Mouse (Mus musculus) gastrocnemius, adult 2 months (tissue): ENCODE results near the gene Errfi1. TPM values are rescaled to one million over a fixed set of nuclear protein-coding genes. Genes with fewer than 3 reads are reported as not detected.
A peak's percentile ranks its signal among the peaks of the same experiment; 100 is the strongest.
"Not testable (repeated sequence)": the region's sequence is repeated elsewhere in the genome, so short reads cannot be mapped to it uniquely, and the experiment has no call there.

Source experiments
- DNase-seq: peaks from one replicate; pipeline ENCODE4 v3.0.0; 2022
- H3K27ac ChIP-seq: fragments of 200-600 bp; 2 replicates; pipeline ENCODE4 v1.8.1; 2022; ENCODE audit warnings: mild to moderate bottlenecking
- H3K4me3 ChIP-seq: fragments of 200-600 bp; 2 replicates; pipeline ENCODE4 v1.8.1; 2022; ENCODE audit warnings: mild to moderate bottlenecking, moderate library complexity
- CTCF ChIP-seq: fragments of 200-600 bp; IDR thresholded peaks from 2 replicates; pipeline ENCODE4 v1.8.1; 2022; ENCODE audit warnings: antibody characterized with exemption, mild to moderate bottlenecking, moderate library complexity
- intact Hi-C: fragments of 180-260 bp; cut with DNase I; formaldehyde crosslinking; loops from one replicate; pipeline ENCODE4 v1.15.1; 2025
- total RNA-seq, 2 experiments: library from RNA; stranded (reverse); gene quantifications; 2 replicates each; pipeline ENCODE4 v1.2.3; 2021

The Errfi1 gene
- total RNA-seq, 2 experiments from 2014 or later: 20.7 to 50.5 TPM

DNA sequence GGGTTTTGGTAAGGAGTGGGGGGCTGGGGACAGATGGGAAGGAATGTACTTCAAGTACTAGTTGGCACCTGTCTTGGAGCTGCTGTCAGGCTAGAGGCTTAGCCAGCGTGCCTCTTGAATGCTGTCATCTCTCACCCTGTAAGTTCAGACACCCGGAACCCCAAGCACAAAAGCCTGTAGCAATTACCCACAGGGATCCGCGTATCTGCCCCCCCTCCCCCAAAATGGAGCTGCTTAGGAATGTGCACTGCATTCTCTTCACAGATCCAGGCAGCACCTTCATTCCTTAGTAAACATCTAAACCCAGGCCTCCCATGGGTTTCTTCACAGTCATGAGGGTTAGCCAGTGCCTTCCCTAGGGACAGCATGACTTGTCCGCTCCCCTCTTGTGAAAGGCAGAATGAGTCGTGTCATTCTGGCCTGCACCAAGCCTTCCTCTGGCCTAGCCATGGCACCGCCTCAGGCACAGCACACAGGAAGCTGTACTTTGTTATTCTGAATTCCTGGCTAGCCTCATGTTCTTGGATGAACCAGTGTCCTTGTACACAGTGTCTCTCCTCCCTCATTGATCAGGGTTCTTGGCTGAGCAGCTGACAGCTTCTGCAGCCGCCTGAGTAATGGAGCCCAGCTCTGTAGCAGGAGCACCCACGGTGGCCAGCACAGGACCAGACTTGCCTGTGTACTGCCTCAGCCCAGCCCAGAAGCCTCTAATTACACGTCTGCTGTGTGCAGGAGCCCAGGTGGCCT is 17.8 kb downstream of the Errfi1 start:
- peak overlapping the region; percentile 71 for H3K4me3 ChIP-seq
- peak overlapping the region; percentile 91 for H3K27ac ChIP-seq
- TF ChIP-seq CTCF: no peak
- intact Hi-C loops: no loop called here
- DNase-seq: peak; percentile 76

DNA sequence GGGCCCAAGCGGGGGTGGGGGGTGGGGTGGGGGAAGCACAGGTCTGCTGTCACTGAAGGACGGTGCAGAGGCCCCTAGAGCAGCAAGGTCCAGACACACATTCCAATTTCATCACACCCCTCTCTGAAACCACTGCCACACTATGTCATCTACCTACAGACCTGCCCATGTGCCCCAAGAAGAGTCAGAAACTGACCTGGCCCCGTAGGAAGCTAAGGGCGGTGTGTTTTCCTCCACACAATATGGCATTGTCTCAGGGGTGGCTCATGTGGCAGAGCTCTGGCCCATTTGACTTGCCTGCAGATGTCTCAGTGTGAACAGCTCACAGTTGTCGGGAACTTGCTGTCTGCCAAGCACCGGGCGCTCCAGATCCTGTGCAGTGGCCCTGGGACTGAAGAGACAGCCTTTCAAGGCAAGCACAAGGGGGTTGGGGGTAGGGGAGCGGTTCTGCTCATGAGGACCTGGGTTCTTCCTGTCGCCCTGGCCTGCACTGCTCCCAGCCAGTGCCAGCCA is 18.5 kb downstream of the Errfi1 start:
- peak; percentile 80 for DNase-seq
- TF ChIP-seq CTCF: no peak
- Histone ChIP-seq H3K4me3 (peak overlapping the region; percentile 71), H3K27ac (peak overlapping the region; percentile 91)
- intact Hi-C loops: no loop called here

DNA sequence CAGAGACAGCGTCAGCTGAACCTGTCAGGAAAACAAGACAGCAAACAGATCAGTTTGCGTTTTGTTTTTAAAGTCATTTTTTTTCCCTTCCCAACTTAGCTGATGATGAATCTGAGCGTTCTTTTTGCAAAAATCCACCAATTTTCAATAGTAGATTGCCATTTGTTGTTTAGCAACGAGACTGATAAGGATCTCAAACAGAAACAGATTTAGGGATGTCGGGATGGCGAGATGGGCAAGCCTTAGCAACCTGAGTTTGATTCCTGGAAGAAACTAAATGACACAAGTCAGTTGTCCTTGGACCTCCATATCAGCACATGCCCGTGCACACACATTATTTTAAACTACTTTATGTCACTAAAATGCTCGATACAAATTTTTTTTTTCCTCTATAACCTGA is 19.0 kb downstream of the Errfi1 start:
- no peak for DNase-seq
- TF ChIP-seq CTCF: no peak
- H3K4me3 ChIP-seq: peak overlapping the region; percentile 71
- intact Hi-C loops: no loop called here
- peak overlapping the region; percentile 91 for H3K27ac ChIP-seq

DNA sequence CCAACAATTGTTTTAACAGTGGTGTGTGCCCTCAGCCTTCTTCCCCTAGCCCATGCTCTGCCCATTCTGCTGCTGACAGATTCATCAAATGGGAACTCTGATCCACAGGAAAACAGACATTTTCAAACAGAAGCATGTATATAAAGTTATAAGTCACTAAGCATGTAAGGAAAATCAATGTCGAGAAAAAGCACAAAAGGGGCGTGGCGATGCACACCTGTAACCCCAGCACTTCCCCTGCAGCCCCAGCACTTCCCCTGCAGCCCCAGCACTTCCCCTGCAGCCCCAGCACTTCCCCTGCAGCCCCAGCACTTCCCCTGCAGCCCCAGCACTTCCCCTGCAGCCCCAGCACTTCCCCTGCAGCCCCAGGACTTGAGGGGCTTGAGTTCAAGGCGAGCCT is 20.7 kb downstream of the Errfi1 start:
- intact Hi-C loops: not testable (repeated sequence)

DNA sequence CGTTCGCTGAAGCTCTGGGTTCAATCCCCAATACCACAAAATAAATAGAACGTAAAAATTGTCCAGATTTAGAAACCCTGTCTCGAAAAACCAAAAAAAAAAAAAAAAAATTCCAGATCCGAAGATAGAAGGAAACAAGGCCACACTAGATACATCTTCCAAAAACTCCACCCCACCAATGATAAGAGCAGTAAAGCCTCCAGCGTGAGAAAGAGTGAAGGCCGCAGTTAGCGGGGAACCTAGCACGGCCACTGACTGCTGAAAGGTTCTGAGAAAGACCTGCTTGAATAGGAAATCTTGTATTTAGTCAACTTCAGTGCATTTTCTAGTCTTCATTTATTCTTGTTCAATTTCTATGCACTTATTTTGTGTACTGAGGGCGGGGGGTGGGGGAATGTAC is 21.7 kb downstream of the Errfi1 start:
- DNase-seq: no peak
- H3K27ac ChIP-seq: no peak overlapping the region
- TF ChIP-seq CTCF: no peak
- intact Hi-C loops: no loop called here
- H3K4me3 ChIP-seq: no peak overlapping the region

More for the DNA sequence above, 20.7 kb downstream of the Errfi1 start:
- DNase-seq, H3K27ac ChIP-seq, H3K4me3 ChIP-seq: not testable (repeated sequence)

DNA sequence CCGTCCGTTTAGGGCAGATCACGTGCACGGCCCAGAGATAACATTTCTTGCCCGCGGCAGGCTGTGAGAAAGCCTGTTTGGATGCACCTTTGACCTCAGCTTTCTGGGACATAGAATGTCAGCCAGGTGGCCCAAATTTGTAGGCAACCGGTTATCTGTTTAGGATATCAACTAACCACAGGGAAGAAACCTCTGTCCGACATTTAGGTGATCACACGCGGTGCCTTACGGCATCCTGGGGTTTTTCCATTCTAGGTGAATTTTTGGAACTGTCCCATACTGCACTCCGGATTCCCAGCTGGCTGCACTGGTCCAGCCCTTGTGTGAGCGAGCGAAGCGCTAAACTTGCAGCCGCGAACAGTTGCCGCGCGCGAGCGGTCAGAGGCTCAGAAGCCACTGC is 25.9 kb downstream of the Errfi1 start:
- H3K27ac ChIP-seq: no peak overlapping the region
- TF ChIP-seq CTCF: no peak
- no peak overlapping the region for H3K4me3 ChIP-seq
- DNase-seq: no peak
- intact Hi-C loops: no loop called here

DNA sequence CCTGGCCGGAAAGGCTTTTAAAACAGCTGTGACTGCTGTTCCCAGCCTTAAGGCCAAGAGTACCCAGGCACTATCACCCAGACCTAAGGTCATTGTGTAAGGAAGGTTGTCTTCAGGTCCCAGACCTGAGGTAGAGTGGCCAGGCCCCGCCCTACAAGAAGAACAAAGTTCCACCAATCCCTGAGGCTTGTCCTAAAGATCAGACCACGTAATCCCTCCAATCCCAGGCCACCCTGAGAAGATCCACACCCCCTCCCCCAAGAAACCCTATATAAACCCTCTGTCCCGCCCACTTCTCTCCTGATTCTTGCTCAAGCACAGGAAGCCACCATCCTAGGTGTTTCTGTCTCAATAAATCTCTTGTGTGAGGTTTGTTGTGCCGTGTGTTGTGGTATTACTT is 26.6 kb downstream of the Errfi1 start:
- intact Hi-C loops: no loop called here
- no peak for DNase-seq
- no peak overlapping the region for H3K4me3 ChIP-seq
- no peak for TF ChIP-seq CTCF
- H3K27ac ChIP-seq: no peak overlapping the region

DNA sequence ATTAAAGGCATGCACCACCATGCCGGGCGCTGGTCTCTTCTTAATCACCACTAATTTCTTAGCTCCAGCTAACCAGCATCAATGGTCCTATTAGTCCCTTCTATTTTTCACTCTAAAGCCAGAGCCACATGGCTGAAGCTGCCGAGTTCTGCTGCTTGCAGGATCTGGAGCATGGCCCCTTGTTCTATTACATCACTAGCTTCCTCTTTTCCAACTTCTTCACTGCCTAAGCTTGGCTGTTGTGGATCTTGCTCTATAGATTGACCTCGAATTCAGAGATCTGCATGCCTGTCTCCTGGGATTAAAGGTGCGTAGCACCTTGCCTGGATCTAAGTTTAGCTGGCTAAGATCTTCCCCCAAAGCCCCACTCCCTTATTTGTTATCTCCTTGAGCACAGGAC is 28.9 kb downstream of the Errfi1 start:
- Histone ChIP-seq H3K27ac (no peak overlapping the region), H3K4me3 (no peak overlapping the region)
- intact Hi-C loops: no loop called here
- TF ChIP-seq CTCF: no peak
- no peak for DNase-seq

DNA sequence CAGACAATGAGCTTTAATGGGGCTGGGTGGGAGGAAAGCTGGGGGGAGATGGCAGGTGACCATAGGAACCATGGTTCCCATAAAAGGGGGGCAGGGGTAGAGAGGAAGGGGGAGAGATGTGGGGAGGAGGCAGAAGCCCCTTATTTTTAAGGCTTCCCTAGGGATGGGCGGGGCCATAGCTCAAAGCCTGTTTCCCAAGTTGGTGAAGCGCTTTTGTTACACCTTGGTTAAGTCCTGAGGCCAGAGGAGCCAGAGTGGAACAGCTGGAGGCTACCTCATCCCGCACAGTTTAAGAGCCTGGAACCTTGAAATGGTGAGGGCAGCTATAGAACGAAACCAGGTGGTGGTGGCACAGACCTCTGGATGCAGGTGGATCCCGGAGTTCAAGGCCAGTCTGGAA is 34.2 kb downstream of the Errfi1 start:
- H3K4me3 ChIP-seq: no peak overlapping the region
- no peak for DNase-seq
- intact Hi-C loops: no loop called here
- no peak overlapping the region for H3K27ac ChIP-seq
- TF ChIP-seq CTCF: no peak

DNA sequence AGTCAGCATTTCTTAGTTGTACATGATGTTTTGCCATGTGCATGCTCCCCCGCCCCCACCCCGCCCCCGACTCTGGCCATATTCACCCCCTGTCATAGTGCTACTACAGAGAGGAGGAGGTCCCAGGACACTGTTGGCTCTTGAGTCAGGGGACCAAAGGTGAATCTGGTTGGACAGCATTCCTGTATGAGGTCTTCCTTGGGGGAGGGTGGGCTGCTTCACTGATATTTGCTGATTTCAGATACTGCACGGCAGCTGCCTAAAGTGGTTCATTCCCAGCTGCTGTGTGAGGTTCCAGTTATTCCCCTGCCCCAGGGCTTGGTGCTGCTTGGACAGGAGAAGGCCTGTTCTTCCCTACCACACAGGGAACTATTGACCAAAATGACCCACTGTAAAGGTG is 34.8 kb downstream of the Errfi1 start:
- TF ChIP-seq CTCF: no peak
- DNase-seq: no peak
- intact Hi-C loops: no loop called here

DNA sequence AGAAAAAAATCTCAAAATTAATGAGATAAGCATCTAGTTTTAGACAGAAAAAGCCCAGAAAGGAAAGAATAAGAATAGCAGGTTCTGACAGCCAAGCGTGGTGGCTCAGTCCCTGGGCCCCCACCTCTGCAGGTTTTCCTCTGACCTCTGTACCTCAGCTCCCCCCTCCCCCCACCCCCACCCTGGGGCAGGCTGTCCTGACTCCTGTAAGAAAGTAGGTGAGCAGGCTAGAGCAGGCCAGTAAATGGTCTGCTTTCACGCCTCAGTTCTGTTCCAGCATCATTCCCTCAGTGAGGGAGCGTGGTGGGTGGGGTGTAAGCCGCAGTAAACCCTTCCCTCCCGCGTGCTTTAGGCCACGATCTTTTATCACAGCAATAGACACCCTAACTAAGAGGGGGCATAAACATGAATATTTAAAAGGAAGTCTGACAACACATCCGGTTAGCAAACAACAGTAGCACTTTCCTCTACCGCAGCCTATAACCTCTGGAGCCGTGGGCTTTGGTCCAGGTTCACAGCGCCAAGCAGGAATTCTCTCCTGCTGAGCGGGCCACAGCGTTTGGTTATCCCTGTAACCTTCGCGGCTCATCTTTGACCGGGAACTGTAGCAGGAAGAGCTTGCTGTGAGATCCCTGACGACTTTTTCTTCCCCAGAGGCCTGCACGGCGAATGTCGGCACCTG is 35.7 kb downstream of the Errfi1 start:
- intact Hi-C loops: no loop called here
- no peak for DNase-seq
- peak overlapping the region; percentile 57 for H3K4me3 ChIP-seq
- TF ChIP-seq CTCF: no peak
- H3K27ac ChIP-seq: peak overlapping the region; percentile 38; the same call in 1 of the 2 replicates

More for the DNA sequence above, 34.8 kb downstream of the Errfi1 start:
- no peak overlapping the region for H3K27ac ChIP-seq
- no peak overlapping the region for H3K4me3 ChIP-seq

DNA sequence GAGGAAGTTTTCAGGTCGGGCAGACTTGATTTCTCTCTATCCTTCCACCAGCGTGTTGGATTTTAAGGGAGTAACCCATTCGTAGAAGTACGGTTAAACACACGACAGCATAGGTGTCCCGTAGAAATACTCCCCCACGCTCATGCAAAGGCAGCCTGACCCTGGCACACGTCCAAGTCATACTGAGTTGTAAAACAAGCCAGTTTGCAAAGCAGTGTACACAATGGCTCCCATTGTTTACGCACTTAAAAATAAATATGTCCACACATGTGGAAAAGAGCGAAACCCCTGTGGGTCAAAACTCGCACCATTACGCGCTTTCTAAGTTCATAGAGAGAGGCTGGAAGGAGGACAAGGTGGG is 36.2 kb downstream of the Errfi1 start:
- intact Hi-C loops: no loop called here
- no peak overlapping the region; the same call in 1 of the 2 replicates for H3K27ac ChIP-seq
- DNase-seq: no peak
- TF ChIP-seq CTCF: no peak
- peak overlapping the region; percentile 57 for H3K4me3 ChIP-seq

DNA sequence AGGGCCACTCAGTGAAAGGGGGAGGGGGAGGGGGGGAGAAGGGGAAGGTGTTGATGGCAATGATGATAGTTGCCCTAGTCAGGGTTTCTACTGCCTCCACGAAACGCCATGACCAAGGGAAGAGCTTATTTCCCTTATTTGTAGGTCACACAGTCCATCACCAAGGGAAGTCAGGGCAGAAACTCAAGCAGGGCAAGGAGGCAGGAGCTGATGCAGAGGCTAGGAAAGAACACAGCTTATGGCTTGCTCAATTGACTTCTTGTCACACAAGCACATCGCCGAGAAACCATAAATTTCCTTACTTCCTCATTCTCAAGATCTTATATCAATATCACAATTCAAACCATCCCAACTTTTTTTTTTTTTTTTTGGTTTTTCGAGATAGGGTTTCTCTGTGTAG is 37.6 kb downstream of the Errfi1 start:
- intact Hi-C loops: no loop called here
- no peak overlapping the region for H3K27ac ChIP-seq
- H3K4me3 ChIP-seq: no peak overlapping the region
- no peak for TF ChIP-seq CTCF
- no peak for DNase-seq
